Comparison of ENCODE assay signal across 8 mouse cellular contexts in genomic region chr10:41488877-41489276, GRCm38 (mm10). TPM values are rescaled to one million over a fixed set of nuclear protein-coding genes. Genes with fewer than 3 reads are reported as not detected.
DNase-seq lines count a peak whose midpoint lies in the region; ATAC-seq and TF ChIP-seq lines count a peak whose summit lies in the region.

No protein-coding gene starts in this region.

- no peaks in the 10 kb centered on the region for H3K9me3 ChIP-seq in forebrain, embryonic 13.5 days (replicated peaks)
- no peaks in the 10 kb centered on the region for H3K9me3 ChIP-seq in liver, embryonic 11.5 days (ENCODE audit: control insufficient read depth, low read length)
- H3K9me3 ChIP-seq in stomach, embryonic 15.5 days, result no peaks in the 10 kb centered on the region

- TF ChIP-seq CTCF in testis, adult 2 months (IDR thresholded peaks at IDR 0.05; ENCODE audit: control insufficient read depth, insufficient read depth, insufficient replicate concordance, low read depth, low read length), result no peak

- no peaks in the 10 kb centered on the region for H3K36me3 ChIP-seq in testis, adult 2 months (ENCODE audit: control insufficient read depth, insufficient read depth, low read length)
- H3K36me3 ChIP-seq in forebrain, embryonic 13.5 days (ENCODE audit: poor library complexity, severe bottlenecking), result peaks cover 44% of the 10 kb centered on the region
- peaks cover 19% of the 10 kb centered on the region for H3K36me3 ChIP-seq in liver, embryonic 11.5 days (ENCODE audit: control insufficient read depth, insufficient read depth, low read length)
- H3K36me3 ChIP-seq in stomach, embryonic 15.5 days, result peaks cover 36% of the 10 kb centered on the region

- no peak overlapping the region for H3K27ac ChIP-seq in testis, adult 2 months (ENCODE audit: control insufficient read depth, insufficient read depth, low read depth, low read length)
- H3K27ac ChIP-seq in forebrain, embryonic 13.5 days, result no peak overlapping the region
- no peak overlapping the region for H3K27ac ChIP-seq in liver, embryonic 11.5 days (ENCODE audit: low read depth, low read length)
- no peak overlapping the region for H3K27ac ChIP-seq in stomach, embryonic 15.5 days

- ATAC-seq in forebrain, embryonic 13.5 days, result no peak
- no peak for ATAC-seq in liver, embryonic 11.5 days (replicated peaks; ENCODE audit: low FRiP score)
- ATAC-seq in stomach, embryonic 15.5 days (ENCODE audit: insufficient read depth, low FRiP score, low read depth), result no peak

- WGBS in forebrain, embryonic 13.5 days, result 50% methylated on average over 7 of the region's 7 CpGs
- WGBS in liver, embryonic 11.5 days, result 39% methylated on average over 7 of the region's 7 CpGs
- 25% methylated on average over 7 of the region's 7 CpGs for WGBS in stomach, embryonic 15.5 days

- peak overlapping the region; percentile 71 for H3K9ac ChIP-seq in forebrain, embryonic 13.5 days
- no peak overlapping the region for H3K9ac ChIP-seq in liver, embryonic 11.5 days (ENCODE audit: low read depth, low read length)
- H3K9ac ChIP-seq in stomach, embryonic 15.5 days, result peak overlapping the region; percentile 57; the same call in 1 of the 2 replicates

- H3K4me3 ChIP-seq in testis, adult 2 months (ENCODE audit: control insufficient read depth, low read depth, low read length), result peak overlapping the region; percentile 91
- peak overlapping the region; percentile 61 for H3K4me3 ChIP-seq in forebrain, embryonic 13.5 days
- peak overlapping the region; percentile 71 for H3K4me3 ChIP-seq in liver, embryonic 11.5 days (ENCODE audit: low read depth, low read length)
- peak overlapping the region; percentile 63 for H3K4me3 ChIP-seq in stomach, embryonic 15.5 days (replicated peaks)

- TF ChIP-seq POLR2A in testis, adult 2 months (IDR thresholded peaks at IDR 0.05; ENCODE audit: control insufficient read depth, low read depth, low read length), result no peak

- DNase-seq in testis, postnatal 14 days (ENCODE audit: low spot score), result no peak
- DNase-seq in liver, embryonic 11.5 days (ENCODE audit: low spot score), result no peak
- no peak for DNase-seq in MN1 (ENCODE audit: low spot score)
- DNase-seq in layer of hippocampus, adult 9-10 months (ENCODE audit: low spot score), result no peak
- no peak for DNase-seq in urinary bladder, postnatal 4 days (ENCODE audit: low spot score in 2 of 2)

- H3K27me3 ChIP-seq in testis, adult 2 months (ENCODE audit: control insufficient read depth, insufficient read depth, low read length), result no peaks in the 10 kb centered on the region
- no peaks in the 10 kb centered on the region for H3K27me3 ChIP-seq in forebrain, embryonic 13.5 days
- no peaks in the 10 kb centered on the region for H3K27me3 ChIP-seq in liver, embryonic 11.5 days (replicated peaks; ENCODE audit: control insufficient read depth, insufficient read depth, low read length)
- H3K27me3 ChIP-seq in stomach, embryonic 15.5 days (replicated peaks), result no peaks in the 10 kb centered on the region

- H3K4me2 ChIP-seq in forebrain, embryonic 13.5 days, result peak overlapping the region; percentile 97
- H3K4me2 ChIP-seq in liver, embryonic 11.5 days, result peak overlapping the region; percentile 99
- H3K4me2 ChIP-seq in stomach, embryonic 15.5 days, result peak overlapping the region; percentile 100

- H3K4me1 ChIP-seq in testis, adult 2 months (ENCODE audit: control insufficient read depth, insufficient read depth, low read length), result peaks cover 13% of the 10 kb centered on the region
- peaks cover 25% of the 10 kb centered on the region for H3K4me1 ChIP-seq in forebrain, embryonic 13.5 days
- H3K4me1 ChIP-seq in liver, embryonic 11.5 days (replicated peaks; ENCODE audit: control insufficient read depth, insufficient read depth, low read length), result 0 out of 2 replicates have a peak, but pooled peaks cover 9% of the 10 kb centered on the region
- H3K4me1 ChIP-seq in stomach, embryonic 15.5 days, result peaks cover 22% of the 10 kb centered on the region

RNA-seq across cellular contexts. Expression of gene Smpd2, which starts 1.3 kb away (rescaled TPM):
- 21.3 and 22.7 TPM in 2 replicates for polyA plus RNA-seq in testis, adult 2 months (2012; rRNA removed)
- polyA plus RNA-seq in forebrain, embryonic 13.5 days (2015; fragmentation: Nextera tagmentation; extraction: Ambion mirVana), result 40.6 and 49.8 TPM in 2 replicates
- 21.8 and 25.3 TPM in 2 replicates for polyA plus RNA-seq in liver, embryonic 11.5 days (2014; fragmentation: Nextera tagmentation; extraction: Ambion mirVana)
- 47.2 and 56.5 TPM in 2 replicates for polyA plus RNA-seq in stomach, embryonic 15.5 days (2015; fragmentation: Nextera tagmentation; extraction: Ambion mirVana)

RNA-seq across cellular contexts. Expression of gene Ppil6, which starts 1.4 kb away (rescaled TPM):
- polyA plus RNA-seq in testis, adult 2 months (2012; rRNA removed), result 25.9 and 29.4 TPM in 2 replicates
- 1.8 and 1.9 TPM in 2 replicates for polyA plus RNA-seq in forebrain, embryonic 13.5 days (2015; fragmentation: Nextera tagmentation; extraction: Ambion mirVana)
- polyA plus RNA-seq in liver, embryonic 11.5 days (2014; fragmentation: Nextera tagmentation; extraction: Ambion mirVana), result 0.25 TPM in 1 of 2 replicates, not detected in the other
- 0.85 and 0.95 TPM in 2 replicates for polyA plus RNA-seq in stomach, embryonic 15.5 days (2015; fragmentation: Nextera tagmentation; extraction: Ambion mirVana)

RNA-seq across cellular contexts. Expression of gene Mical1, which starts 12.8 kb away (rescaled TPM):
- 1.6 and 2.4 TPM in 2 replicates for polyA plus RNA-seq in testis, adult 2 months (2012; rRNA removed)
- 35.9 and 41.9 TPM in 2 replicates for polyA plus RNA-seq in forebrain, embryonic 13.5 days (2015; fragmentation: Nextera tagmentation; extraction: Ambion mirVana)
- 19.3 and 19.8 TPM in 2 replicates for polyA plus RNA-seq in liver, embryonic 11.5 days (2014; fragmentation: Nextera tagmentation; extraction: Ambion mirVana)
- 27.8 and 33.3 TPM in 2 replicates for polyA plus RNA-seq in stomach, embryonic 15.5 days (2015; fragmentation: Nextera tagmentation; extraction: Ambion mirVana)

RNA-seq across cellular contexts. Expression of gene Cd164, which starts 30.3 kb away (rescaled TPM):
- 216 and 279 TPM in 2 replicates for polyA plus RNA-seq in testis, adult 2 months (2012; rRNA removed)
- 78.2 and 81.7 TPM in 2 replicates for polyA plus RNA-seq in forebrain, embryonic 13.5 days (2015; fragmentation: Nextera tagmentation; extraction: Ambion mirVana)
- polyA plus RNA-seq in liver, embryonic 11.5 days (2014; fragmentation: Nextera tagmentation; extraction: Ambion mirVana), result 122 and 142 TPM in 2 replicates
- 155 and 178 TPM in 2 replicates for polyA plus RNA-seq in stomach, embryonic 15.5 days (2015; fragmentation: Nextera tagmentation; extraction: Ambion mirVana)

RNA-seq across cellular contexts. Expression of gene Zbtb24, which starts 38.7 kb away (rescaled TPM):
- polyA plus RNA-seq in testis, adult 2 months (2012; rRNA removed), result 8.2 and 9.1 TPM in 2 replicates
- 19.1 and 19.8 TPM in 2 replicates for polyA plus RNA-seq in forebrain, embryonic 13.5 days (2015; fragmentation: Nextera tagmentation; extraction: Ambion mirVana)
- polyA plus RNA-seq in liver, embryonic 11.5 days (2014; fragmentation: Nextera tagmentation; extraction: Ambion mirVana), result 10.8 and 11.5 TPM in 2 replicates
- 15.0 and 17.3 TPM in 2 replicates for polyA plus RNA-seq in stomach, embryonic 15.5 days (2015; fragmentation: Nextera tagmentation; extraction: Ambion mirVana)
